Mouse (Mus musculus): ENCODE results near the gene Tob2. TPM values are rescaled to one million over a fixed set of nuclear protein-coding genes. Genes with fewer than 3 reads are reported as not detected.

Tob2 gene
- total RNA-seq, 2 experiments from 2014 or later = 74.9 to 130 TPM

Other genes starting within 250 kb of the Tob2 start
- gene L3mbtl2, start 194.9 kb downstream of the Tob2 start, total RNA-seq (2021) = 10 to 100 TPM in 1 of 2 experiments, 1 to 10 TPM in 1; 9.4 to 11.0 TPM
- 1 to 10 TPM; 1.5 to 2.1 TPM for gene Chadl, start 161.5 kb downstream of the Tob2 start, total RNA-seq (2021)
- gene Zc3h7b, start 113.7 kb downstream of the Tob2 start, total RNA-seq (2021) = 10 to 100 TPM; 73.7 to 73.9 TPM
- gene Rangap1, start 113.3 kb downstream of the Tob2 start, total RNA-seq (2021) = 10 to 100 TPM; 24.9 to 25.1 TPM
- gene Tef, start 56.4 kb downstream of the Tob2 start, total RNA-seq (2021) = 100 to 1,000 TPM; 123 to 132 TPM
- 10 to 100 TPM; 35.0 to 39.8 TPM for gene Phf5a, start 13.1 kb upstream of the Tob2 start, total RNA-seq (2021)
- 1,000 to 10,000 TPM; 2,177 to 2,250 TPM for gene Aco2, start 13.5 kb upstream of the Tob2 start, total RNA-seq (2021)
- 10 to 100 TPM in 1 of 2 experiments, 1 to 10 TPM in 1; 9.0 to 10.6 TPM for gene Polr3h, start 67.4 kb upstream of the Tob2 start, total RNA-seq (2021)
- 10 to 100 TPM; 72.5 to 86.4 TPM for gene Csdc2, start 78.0 kb upstream of the Tob2 start, total RNA-seq (2021)
- gene Pmm1, start 102.1 kb upstream of the Tob2 start, total RNA-seq (2021) = 10 to 100 TPM; 24.8 to 26.0 TPM
- gene 1700029P11Rik, start 121.7 kb upstream of the Tob2 start, total RNA-seq (2021) = not detected
- gene Xrcc6, start 129.0 kb upstream of the Tob2 start, total RNA-seq (2021) = 10 to 100 TPM; 25.0 to 26.5 TPM
- gene Desi1, start 175.1 kb upstream of the Tob2 start, total RNA-seq (2021) = 10 to 100 TPM; 26.9 to 30.9 TPM
- gene Snu13, start 188.8 kb upstream of the Tob2 start, total RNA-seq (2021) = 10 to 100 TPM; 51.0 to 55.2 TPM
- not detected for gene 4930407I10Rik, start 200.4 kb upstream of the Tob2 start, total RNA-seq (2021)
- gene Mei1, start 211.2 kb upstream of the Tob2 start, total RNA-seq (2021) = not detected